Mouse (Mus musculus) forebrain, embryonic 10.5 days (tissue): Measurements from ENCODE around the gene Nr2c2. TPM values are rescaled to one million over a fixed set of nuclear protein-coding genes. Genes with fewer than 3 reads are reported as not detected.

Source experiments
- DNase-seq: peaks from one replicate; pipeline ENCODE4 v3.0.0-alpha.2; 2017; ENCODE audit warnings: low spot score; ENCODE audit errors: extremely low spot score
- H3K27ac ChIP-seq: fragments of 300-500 bp; sonication (generic); 2 replicates; pipeline ENCODE4 v1.5.1; 2016; ENCODE audit warnings: mild to moderate bottlenecking
- H3K27me3 ChIP-seq: fragments of 300-500 bp; sonication (generic); 2 replicates; pipeline ENCODE4 v1.6.1; 2016; ENCODE audit warnings: mild to moderate bottlenecking; ENCODE audit not compliant: poor library complexity, severe bottlenecking
- H3K36me3 ChIP-seq: fragments of 300-500 bp; sonication (generic); replicated peaks from 2 replicates; pipeline ENCODE4 v1.6.1; 2016; ENCODE audit warnings: mild to moderate bottlenecking, moderate library complexity
- H3K4me1 ChIP-seq: fragments of 300-500 bp; sonication (generic); 2 replicates; pipeline ENCODE4 v1.6.1; 2016
- H3K4me3 ChIP-seq: fragments of 300-500 bp; sonication (generic); 2 replicates; pipeline ENCODE4 v1.5.1; 2016; ENCODE audit warnings: mild to moderate bottlenecking, moderate library complexity
- H3K9me3 ChIP-seq: fragments of 300-500 bp; sonication (generic); 2 replicates; pipeline ENCODE4 v1.6.1; 2016; ENCODE audit warnings: mild to moderate bottlenecking, moderate library complexity
- WGBS: fragments of 180-500 bp; shearing (Covaris S2); methylation state at CpG from one replicate; pipeline ENCODE4 v1.1.7; 2016; 5-methylcytosine and 5-hydroxymethylcytosine counted together
- polyA plus RNA-seq: library from polyadenylated mRNA; unstranded; fragments of >200 nt; fragmentation: Nextera tagmentation; extraction: Ambion mirVana; gene quantifications from 2 replicates; pipeline ENCODE4 v1.2.1, GENCODE M21; 2016

Gene Nr2c2
- polyA plus RNA-seq, 1 experiment from 2014 or later = 17.3 TPM

DNA sequence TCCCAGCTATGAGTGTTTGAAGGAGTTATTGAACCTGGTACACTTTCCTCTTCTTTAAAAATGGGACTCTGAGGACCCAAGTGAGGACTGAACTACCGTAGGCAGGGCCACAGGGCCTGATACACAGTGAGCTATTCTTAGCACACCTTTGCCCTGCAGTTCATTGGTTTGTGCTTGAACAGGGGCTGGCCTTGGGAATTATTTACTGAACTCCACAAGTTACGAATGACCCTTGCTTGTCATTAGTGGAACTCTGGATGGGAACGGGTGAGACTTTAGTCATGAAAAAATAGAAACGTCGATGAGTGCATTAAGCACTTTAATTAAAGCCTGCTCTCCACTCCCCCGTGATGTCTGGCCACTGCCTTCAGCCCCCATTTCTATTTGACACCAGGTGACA is 130.4 kb downstream of the Nr2c2 start:
- DNase-seq = no peak
- Histone ChIP-seq H3K36me3 (no peaks in the 10 kb centered on the region), H3K4me1 (no peaks in the 10 kb centered on the region), H3K27ac (no peak overlapping the region), H3K4me3 (no peak overlapping the region), H3K27me3 (no peaks in the 10 kb centered on the region), H3K9me3 (no peaks in the 10 kb centered on the region)
- 87% methylated on average over 6 of the region's 6 CpGs for WGBS

- no peaks in the 10 kb centered on the region for H3K27me3 ChIP-seq
- WGBS = 89% methylated on average over 3 of the region's 3 CpGs
Observed at GRCm38 (mm10) chr6:92222021-92222420, 130.8 kb downstream of the Nr2c2 start.

More at GRCm38 (mm10) chr6:92222021-92222420, 130.8 kb downstream of the Nr2c2 start:
- no peaks in the 10 kb centered on the region for H3K9me3 ChIP-seq
- H3K36me3 ChIP-seq = no peaks in the 10 kb centered on the region
- H3K4me3 ChIP-seq = no peak overlapping the region
- no peak for DNase-seq
- no peaks in the 10 kb centered on the region for H3K4me1 ChIP-seq
- H3K27ac ChIP-seq = no peak overlapping the region

Other genes with a start within 250 kb of the Nr2c2 start
- 33.9 and 36.8 TPM in 2 replicates for gene Ccdc174, start 213.3 kb upstream of the Nr2c2 start, polyA plus RNA-seq
- gene 4930590J08Rik, start 188.6 kb upstream of the Nr2c2 start, polyA plus RNA-seq = 0.28 and 0.48 TPM in 2 replicates
- gene Fgd5, start 112.5 kb upstream of the Nr2c2 start, polyA plus RNA-seq = 5.5 and 6.5 TPM in 2 replicates
- gene Mrps25, start 92.6 kb downstream of the Nr2c2 start, polyA plus RNA-seq = 100 and 103 TPM in 2 replicates
- 27.2 and 29.6 TPM in 2 replicates for gene Rbsn, start 123.5 kb downstream of the Nr2c2 start, polyA plus RNA-seq
- 0.80 and 1.2 TPM in 2 replicates for gene Trh, start 153.3 kb downstream of the Nr2c2 start, polyA plus RNA-seq